Mouse (Mus musculus): ENCODE data around the gene Htra1. TPM values are rescaled to one million over a fixed set of nuclear protein-coding genes. Genes with fewer than 3 reads are reported as not detected.

Htra1 gene
- total RNA-seq, 1 experiment = 96.3 TPM

DNA sequence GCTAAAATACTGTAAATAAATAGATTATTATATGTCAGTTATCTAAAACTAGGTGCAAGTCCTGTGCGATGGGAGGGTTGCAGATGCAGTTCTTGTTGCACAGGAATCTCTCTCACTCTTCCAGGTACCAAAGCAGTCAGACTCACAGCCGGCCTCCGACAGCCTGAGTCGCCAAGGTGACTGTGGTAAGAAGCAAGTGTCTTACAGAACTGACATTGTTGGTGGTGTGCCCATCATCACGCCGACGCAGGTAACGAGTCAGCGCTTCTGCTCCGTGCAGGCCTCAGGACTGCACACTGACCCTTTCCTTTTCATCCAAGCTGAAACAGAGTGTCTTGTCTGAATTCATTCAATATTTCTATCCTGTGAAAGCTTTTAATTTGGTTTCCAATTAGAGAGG is 38.7 kb upstream of the Htra1 start:
- TF ChIP-seq MAFK (IDR thresholded peaks at IDR 0.05; ENCODE audit: insufficient read depth, low read depth, low read length) (no peak), CHD2 (IDR thresholded peaks at IDR 0.05; ENCODE audit: low read depth, low read length) (no peak), ZNF384 (IDR thresholded peaks at IDR 0.05; ENCODE audit: low read depth, low read length) (no peak), ZC3H11A (IDR thresholded peaks at IDR 0.05; ENCODE audit: borderline replicate concordance, low read depth, low read length) (no peak), HCFC1 (IDR thresholded peaks at IDR 0.05; ENCODE audit: borderline replicate concordance, insufficient read depth, low read length) (no peak)
- no peak overlapping the region for H3K4me3 ChIP-seq (ENCODE audit: insufficient read depth in 1 of 2, low read depth in 1 of 2, low read length in 2 of 2, poor library complexity in 1 of 2, severe bottlenecking in 1 of 2)
- DNase-seq (ENCODE audit: low read depth, low spot score) = no peak
- H3K36me3 ChIP-seq (ENCODE audit: control insufficient read depth, insufficient read depth, low read length, poor library complexity, severe bottlenecking) = peaks cover 19% of the 10 kb centered on the region; the same call in 1 of the 2 replicates
- H3K4me1 ChIP-seq (ENCODE audit: control insufficient read depth in 2 of 2, insufficient read depth in 2 of 2, low read length in 2 of 2, poor library complexity in 1 of 2) = peaks cover 0 to 6% of the 10 kb centered on the region in 2 experiments; a peak in 2 of 4 replicates
- H3K9ac ChIP-seq (ENCODE audit: insufficient read depth, low read depth, low read length, poor library complexity, severe bottlenecking) = no peak overlapping the region
- no peak overlapping the region for H3K27ac ChIP-seq (ENCODE audit: insufficient read depth, low read depth, low read length, poor library complexity, severe bottlenecking)
- in situ Hi-C loops (cut with MboI; ENCODE audit: low sequenced_read_pairs in 2 of 2, unreplicated experiment in 2 of 2) = no loop called here
- no peaks in the 10 kb centered on the region for H3K9me3 ChIP-seq (ENCODE audit: control insufficient read depth, insufficient read depth, low read depth, low read length)

GRCm38 (mm10) chr7:130898373-130898772 is 37.5 kb upstream of the Htra1 start:
- Histone ChIP-seq H3K4me1 (ENCODE audit: control insufficient read depth in 2 of 2, insufficient read depth in 2 of 2, low read length in 2 of 2, poor library complexity in 1 of 2) (no peaks in the 10 kb centered on the region), H3K36me3 (ENCODE audit: control insufficient read depth, insufficient read depth, low read length, poor library complexity, severe bottlenecking) (peaks cover 12% of the 10 kb centered on the region; the same call in 1 of the 2 replicates), H3K4me3 (ENCODE audit: insufficient read depth in 1 of 2, low read depth in 1 of 2, low read length in 2 of 2, poor library complexity in 1 of 2, severe bottlenecking in 1 of 2) (no peak overlapping the region), H3K9ac (ENCODE audit: insufficient read depth, low read depth, low read length, poor library complexity, severe bottlenecking) (no peak overlapping the region), H3K9me3 (ENCODE audit: control insufficient read depth, insufficient read depth, low read depth, low read length) (no peaks in the 10 kb centered on the region), H3K27ac (ENCODE audit: insufficient read depth, low read depth, low read length, poor library complexity, severe bottlenecking) (no peak overlapping the region)
- DNase-seq (ENCODE audit: low read depth, low spot score) = no peak
- in situ Hi-C loops (cut with MboI; ENCODE audit: low sequenced_read_pairs in 2 of 2, unreplicated experiment in 2 of 2) = no loop called here
- TF ChIP-seq ZNF384 (IDR thresholded peaks at IDR 0.05; ENCODE audit: low read depth, low read length) (no peak), MAFK (IDR thresholded peaks at IDR 0.05; ENCODE audit: insufficient read depth, low read depth, low read length) (no peak), CHD2 (IDR thresholded peaks at IDR 0.05; ENCODE audit: low read depth, low read length) (no peak), ZC3H11A (IDR thresholded peaks at IDR 0.05; ENCODE audit: borderline replicate concordance, low read depth, low read length) (no peak), HCFC1 (IDR thresholded peaks at IDR 0.05; ENCODE audit: borderline replicate concordance, insufficient read depth, low read length) (no peak)

DNA sequence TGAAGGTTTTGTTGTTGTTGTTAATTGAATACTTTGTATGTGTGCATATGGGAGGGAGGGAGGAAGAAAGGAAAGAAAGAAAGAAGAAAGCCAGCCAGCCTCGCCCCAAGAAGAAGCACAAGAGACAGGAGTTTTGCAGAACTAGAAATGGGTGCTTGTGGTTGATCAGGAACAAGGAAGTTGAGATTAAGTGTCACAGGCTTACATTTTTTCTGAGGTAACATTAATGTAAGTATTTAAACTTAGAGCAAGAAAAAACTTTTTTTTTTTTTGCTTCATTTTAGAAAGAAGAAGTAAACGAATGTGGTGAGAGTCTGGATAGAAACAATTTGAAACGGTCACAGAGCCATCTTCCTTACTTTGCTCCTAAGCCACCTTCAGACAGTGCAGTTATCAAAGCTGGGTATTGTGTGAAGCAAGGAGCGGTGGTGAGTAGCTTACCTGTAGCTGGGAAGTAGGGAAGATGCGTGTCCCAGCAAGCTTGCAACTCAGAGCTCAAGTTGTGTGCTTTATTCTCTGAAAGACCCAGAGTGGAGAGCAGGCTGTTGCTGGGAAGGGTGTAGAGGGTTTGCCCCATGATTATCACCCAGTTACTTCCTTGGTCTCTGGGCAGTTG is 35.6 kb upstream of the Htra1 start:
- TF ChIP-seq CHD2 (IDR thresholded peaks at IDR 0.05; ENCODE audit: low read depth, low read length) (no peak), ZC3H11A (IDR thresholded peaks at IDR 0.05; ENCODE audit: borderline replicate concordance, low read depth, low read length) (no peak), HCFC1 (IDR thresholded peaks at IDR 0.05; ENCODE audit: borderline replicate concordance, insufficient read depth, low read length) (no peak), ZNF384 (IDR thresholded peaks at IDR 0.05; ENCODE audit: low read depth, low read length) (no peak), MAFK (IDR thresholded peaks at IDR 0.05; ENCODE audit: insufficient read depth, low read depth, low read length) (no peak)
- no peak for DNase-seq (ENCODE audit: low read depth, low spot score)
- Histone ChIP-seq H3K4me3 (ENCODE audit: insufficient read depth in 1 of 2, low read depth in 1 of 2, low read length in 2 of 2, poor library complexity in 1 of 2, severe bottlenecking in 1 of 2) (no peak overlapping the region), H3K36me3 (ENCODE audit: control insufficient read depth, insufficient read depth, low read length, poor library complexity, severe bottlenecking) (peaks cover 14% of the 10 kb centered on the region; the same call in 1 of the 2 replicates), H3K9ac (ENCODE audit: insufficient read depth, low read depth, low read length, poor library complexity, severe bottlenecking) (no peak overlapping the region), H3K9me3 (ENCODE audit: control insufficient read depth, insufficient read depth, low read depth, low read length) (no peaks in the 10 kb centered on the region), H3K4me1 (ENCODE audit: control insufficient read depth in 2 of 2, insufficient read depth in 2 of 2, low read length in 2 of 2, poor library complexity in 1 of 2) (peaks cover 0 to 3% of the 10 kb centered on the region in 2 experiments; a peak in 1 of 4 replicates), H3K27ac (ENCODE audit: insufficient read depth, low read depth, low read length, poor library complexity, severe bottlenecking) (no peak overlapping the region)
- in situ Hi-C loops (cut with MboI; ENCODE audit: low sequenced_read_pairs in 2 of 2, unreplicated experiment in 2 of 2) = no loop called here

GRCm38 (mm10) chr7:130902929-130903328 is 33.0 kb upstream of the Htra1 start:
- Histone ChIP-seq H3K27ac (ENCODE audit: insufficient read depth, low read depth, low read length, poor library complexity, severe bottlenecking) (no peak overlapping the region), H3K9me3 (ENCODE audit: control insufficient read depth, insufficient read depth, low read depth, low read length) (no peaks in the 10 kb centered on the region), H3K4me3 (ENCODE audit: insufficient read depth in 1 of 2, low read depth in 1 of 2, low read length in 2 of 2, poor library complexity in 1 of 2, severe bottlenecking in 1 of 2) (no peak overlapping the region), H3K9ac (ENCODE audit: insufficient read depth, low read depth, low read length, poor library complexity, severe bottlenecking) (no peak overlapping the region), H3K36me3 (ENCODE audit: control insufficient read depth, insufficient read depth, low read length, poor library complexity, severe bottlenecking) (peaks cover 11% of the 10 kb centered on the region; the same call in 1 of the 2 replicates), H3K4me1 (ENCODE audit: control insufficient read depth in 2 of 2, insufficient read depth in 2 of 2, low read length in 2 of 2, poor library complexity in 1 of 2) (peaks cover 0 to 3% of the 10 kb centered on the region in 2 experiments; a peak in 1 of 4 replicates)
- in situ Hi-C loops (cut with MboI; ENCODE audit: low sequenced_read_pairs in 2 of 2, unreplicated experiment in 2 of 2) = no loop called here
- DNase-seq (ENCODE audit: low read depth, low spot score) = no peak
- TF ChIP-seq ZNF384 (IDR thresholded peaks at IDR 0.05; ENCODE audit: low read depth, low read length) = no peak
- no peak for TF ChIP-seq ZC3H11A (IDR thresholded peaks at IDR 0.05; ENCODE audit: borderline replicate concordance, low read depth, low read length)
- no peak for TF ChIP-seq MAFK (IDR thresholded peaks at IDR 0.05; ENCODE audit: insufficient read depth, low read depth, low read length)
- TF ChIP-seq CHD2 (IDR thresholded peaks at IDR 0.05; ENCODE audit: low read depth, low read length) = no peak
- no peak for TF ChIP-seq HCFC1 (IDR thresholded peaks at IDR 0.05; ENCODE audit: borderline replicate concordance, insufficient read depth, low read length)
